Mouse (Mus musculus) NIH3T3 (cell line): ENCODE results near the gene Cers1.

Source experiments
- DNase-seq: peaks from one replicate; pipeline ENCODE4 v3.0.0-alpha.2; 2012; ENCODE audit warnings: low read depth

The Cers1 gene

DNA sequence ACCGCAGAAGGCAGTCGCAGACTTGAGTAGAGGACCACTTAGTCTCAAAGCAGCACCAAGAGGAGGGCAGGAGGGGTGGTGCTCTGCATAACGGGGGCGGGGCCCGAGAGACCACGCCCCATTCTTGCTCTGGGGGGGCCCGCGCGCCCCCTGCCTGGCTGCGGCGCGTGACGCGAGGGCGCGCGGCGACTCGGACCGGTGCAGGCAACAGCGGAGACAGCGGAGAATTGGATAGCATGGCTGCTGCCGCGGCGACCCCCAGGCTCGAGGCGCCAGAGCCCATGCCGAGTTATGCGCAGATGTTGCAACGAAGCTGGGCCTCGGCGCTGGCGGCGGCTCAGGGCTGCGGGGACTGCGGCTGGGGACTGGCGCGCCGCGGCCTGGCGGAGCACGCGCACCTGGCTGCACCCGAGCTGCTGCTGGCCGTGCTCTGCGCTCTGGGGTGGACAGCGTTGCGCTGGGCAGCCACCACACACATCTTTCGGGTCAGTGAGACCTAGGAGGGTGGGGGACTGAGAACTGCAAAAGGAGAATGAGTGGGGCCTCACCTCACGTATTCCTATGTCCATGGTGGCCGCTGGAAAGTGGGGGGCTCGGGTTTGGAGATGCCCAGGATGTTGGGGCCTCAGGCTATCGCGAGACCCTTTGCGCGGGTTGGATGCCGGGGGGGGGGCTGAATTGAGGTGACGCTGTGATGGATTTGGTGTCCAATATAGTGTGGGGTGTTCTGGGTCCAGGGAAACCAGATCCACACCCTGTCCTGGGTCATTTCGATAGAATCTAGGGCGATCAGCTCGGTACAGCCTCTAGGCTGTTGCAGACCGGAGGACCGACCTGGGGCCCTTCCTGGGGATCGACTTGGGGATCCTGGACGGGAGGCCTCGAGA lies at the start of gene Cers1:
Gene Cers1 (plus strand): TSS at position 152 of the 887 bp plus-strand sequence.
- peak; percentile 78 for DNase-seq

DNA sequence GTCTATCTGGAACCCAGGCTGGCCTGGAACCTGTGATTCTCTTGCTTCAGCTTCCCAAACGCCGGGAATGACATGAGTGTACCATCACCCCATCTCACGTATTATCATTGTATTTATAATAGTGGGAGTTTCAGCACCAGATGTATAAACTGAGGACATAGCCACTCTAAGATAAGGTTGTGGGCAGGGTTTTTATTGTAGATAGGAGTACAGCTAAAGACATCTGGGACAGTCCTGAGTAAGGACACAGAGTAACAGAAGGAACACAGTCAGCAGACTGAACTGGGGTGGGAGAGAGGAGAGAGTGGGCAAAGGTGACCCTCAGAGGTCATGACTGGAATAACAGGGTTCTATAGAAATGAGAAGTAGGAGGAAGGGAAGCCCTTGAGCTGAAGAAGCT lies 47.9 kb upstream of the Cers1 start:
- no peak for DNase-seq

- no peak for DNase-seq
These were observed 47.3 kb upstream of the Cers1 start for GRCm38 (mm10) chr8:70268311-70268710.

- DNase-seq = no peak
These were observed 46.6 kb upstream of the Cers1 start for GRCm38 (mm10) chr8:70268799-70269565.

DNA sequence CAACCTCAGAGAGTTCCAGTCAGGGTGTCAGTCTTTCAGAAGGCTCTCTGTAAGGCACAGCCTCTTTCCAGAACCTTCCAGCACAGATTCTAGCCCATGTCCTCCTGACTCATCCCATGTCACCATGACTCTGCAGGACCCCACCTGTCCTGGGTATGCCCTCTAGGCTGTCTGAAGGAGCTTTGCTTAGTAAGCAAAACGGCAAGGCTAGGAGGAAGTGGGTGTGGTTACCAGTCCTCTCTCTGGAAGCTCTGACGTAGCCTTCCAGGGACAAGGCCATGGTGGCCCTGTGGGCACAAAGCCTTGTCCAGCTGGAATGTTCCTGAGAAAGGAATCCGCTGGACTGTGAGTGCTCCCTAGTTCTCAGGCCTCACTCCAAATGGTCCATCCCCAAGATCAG lies 42.6 kb upstream of the Cers1 start:
- no peak for DNase-seq

- no peak for DNase-seq
These were observed 41.2 kb upstream of the Cers1 start for GRCm38 (mm10) chr8:70274350-70274749.

GRCm38 (mm10) chr8:70276476-70276875 lies 39.1 kb upstream of the Cers1 start:
- DNase-seq = no peak

DNA sequence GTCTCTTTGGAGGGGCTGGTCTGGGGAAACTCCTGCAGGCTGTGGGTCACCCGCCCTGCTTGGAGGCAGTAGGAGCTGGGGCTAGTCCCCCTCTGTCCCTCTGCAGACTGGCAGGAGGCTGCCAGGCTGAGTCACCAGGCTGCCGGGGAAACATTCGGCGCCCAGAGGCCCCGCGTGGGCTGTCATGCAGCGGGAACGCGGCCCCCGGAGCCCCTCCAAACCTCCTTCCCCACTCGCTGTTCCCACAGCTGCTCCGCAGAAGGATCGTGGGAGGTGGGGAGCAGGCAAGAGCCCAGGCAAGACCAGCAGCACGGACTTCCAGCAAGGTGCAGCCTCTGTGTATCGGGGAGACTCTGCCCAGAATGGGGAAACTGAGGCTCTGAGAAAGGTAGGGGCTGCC lies 37.4 kb upstream of the Cers1 start:
- no peak for DNase-seq

DNA sequence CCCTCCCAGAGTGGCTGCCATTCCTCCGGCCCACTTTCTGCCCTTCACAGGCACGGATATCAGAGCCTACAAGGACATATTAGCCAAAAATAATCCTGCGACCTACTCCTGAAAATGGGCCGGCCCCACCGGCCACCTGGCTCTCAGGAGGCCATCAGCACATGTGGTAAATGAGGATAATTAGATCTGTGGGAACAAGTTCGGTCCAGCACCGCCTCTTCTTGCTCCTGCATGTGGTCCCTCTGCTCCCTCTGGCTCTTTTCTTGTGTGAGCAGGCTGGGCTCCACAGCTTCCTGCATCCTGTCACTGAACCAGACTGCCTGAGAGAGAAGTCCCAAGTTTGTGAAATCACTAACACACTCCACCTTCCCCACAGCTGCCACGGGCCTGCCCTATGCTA lies 36.3 kb upstream of the Cers1 start:
- no peak for DNase-seq

DNA sequence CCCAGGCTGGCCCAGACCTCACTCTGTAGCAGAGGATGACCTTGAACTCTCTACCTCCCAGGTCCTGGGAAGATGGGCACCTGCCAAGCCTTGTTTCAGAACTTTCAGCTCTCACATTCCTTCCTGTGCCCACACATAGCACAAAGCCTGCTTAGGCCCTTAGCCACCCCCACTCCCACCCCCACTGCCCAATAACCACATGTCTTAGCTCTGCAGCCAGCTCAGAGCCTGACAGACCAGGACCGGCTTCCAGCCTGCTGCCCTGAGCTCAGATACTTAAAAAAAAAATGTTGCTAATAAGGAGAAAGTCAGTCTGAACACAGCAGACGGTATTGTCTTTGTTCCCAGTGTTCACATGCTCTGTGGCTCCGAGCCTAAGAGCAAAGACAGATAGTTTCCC lies 34.6 kb upstream of the Cers1 start:
- no peak for DNase-seq

GRCm38 (mm10) chr8:70282603-70283135 lies 32.9 kb upstream of the Cers1 start, which contains the start of gene Homer3:
Gene Homer3, plus strand, starts transcription at chr8:70282827.
- peak; percentile 91 for DNase-seq

DNA sequence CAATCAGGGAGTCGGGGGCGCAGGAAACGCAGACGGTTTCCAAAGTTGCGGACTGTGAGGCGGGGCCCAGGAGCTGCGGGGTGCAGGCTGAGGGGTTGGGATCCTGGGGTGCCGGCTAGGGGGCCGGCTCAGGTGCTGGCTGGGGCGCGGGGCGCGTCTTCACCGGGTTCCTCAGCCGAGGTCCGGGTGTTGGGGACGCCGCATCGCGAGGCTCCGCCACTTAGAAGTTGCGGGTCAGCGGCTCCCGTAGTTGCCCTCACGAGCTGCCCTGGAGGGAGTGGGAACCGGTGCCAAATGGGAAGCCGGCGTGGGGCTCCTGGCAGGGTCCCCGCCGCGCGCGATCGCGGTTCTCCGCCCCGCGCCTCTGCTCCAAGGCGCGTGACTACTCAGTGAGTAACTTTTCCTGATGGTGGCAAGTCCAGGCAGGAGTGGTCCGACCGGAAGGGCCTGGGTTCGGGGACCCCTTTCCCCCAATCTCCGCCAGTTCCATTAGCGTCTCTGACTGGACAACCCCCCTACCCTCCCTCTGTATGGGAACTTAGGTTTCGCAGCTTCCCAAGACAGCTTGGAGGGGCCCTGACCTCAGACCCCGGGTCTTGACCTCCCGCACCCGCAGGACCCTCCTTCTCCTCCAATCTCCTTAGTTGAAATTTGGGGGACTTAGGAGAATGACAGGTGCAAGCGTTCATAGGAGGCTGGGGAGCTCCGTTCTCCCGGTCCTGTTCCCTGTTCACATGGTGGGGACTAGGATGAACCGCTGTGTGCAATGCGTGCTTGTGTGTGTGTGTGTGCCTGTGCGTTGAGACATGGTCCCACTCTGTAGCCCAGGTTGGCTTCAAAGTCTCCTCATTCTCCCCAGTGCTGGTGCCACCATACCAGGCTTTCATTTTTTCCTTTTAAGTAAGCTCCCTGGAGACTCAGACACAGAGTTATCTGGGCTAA lies 32.2 kb upstream of the Cers1 start:
- DNase-seq = peak; percentile 57

DNA sequence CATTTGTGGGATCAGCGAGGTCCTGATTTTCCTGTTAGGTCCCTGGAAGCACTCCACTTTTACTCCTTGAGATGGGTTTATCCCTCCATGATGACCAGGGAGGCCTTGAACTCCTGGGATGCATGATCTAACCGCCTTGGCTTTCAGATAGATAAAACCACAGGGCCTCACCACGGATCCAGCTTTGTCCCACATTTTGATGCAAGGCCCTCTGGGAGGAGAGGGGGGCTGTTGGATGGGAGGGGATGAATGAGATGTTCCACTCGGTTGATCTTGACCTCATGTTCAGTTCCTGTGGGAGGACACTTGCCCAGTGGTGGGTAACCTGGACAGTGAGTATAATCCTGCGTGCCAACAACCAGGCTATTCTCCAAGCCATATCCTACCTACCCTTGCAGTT lies 31.2 kb upstream of the Cers1 start:
- no peak for DNase-seq

DNA sequence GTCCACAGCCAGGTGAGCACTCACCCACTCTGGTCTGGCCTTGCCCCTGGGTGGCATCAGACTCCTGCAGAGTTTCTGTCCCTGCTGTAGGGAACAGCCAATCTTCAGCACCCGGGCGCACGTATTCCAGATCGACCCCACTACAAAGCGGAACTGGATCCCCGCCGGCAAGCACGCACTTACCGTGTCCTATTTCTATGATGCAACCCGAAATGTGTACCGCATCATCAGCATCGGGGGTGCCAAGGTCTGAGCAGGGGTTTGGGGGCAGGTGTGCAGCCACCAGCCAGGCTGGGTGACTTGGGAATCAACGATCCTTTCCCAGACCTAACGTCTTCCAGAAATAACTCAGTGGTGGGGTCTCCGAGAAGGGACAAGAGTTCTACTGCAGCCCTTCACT lies 30.3 kb upstream of the Cers1 start:
- no peak for DNase-seq

DNA sequence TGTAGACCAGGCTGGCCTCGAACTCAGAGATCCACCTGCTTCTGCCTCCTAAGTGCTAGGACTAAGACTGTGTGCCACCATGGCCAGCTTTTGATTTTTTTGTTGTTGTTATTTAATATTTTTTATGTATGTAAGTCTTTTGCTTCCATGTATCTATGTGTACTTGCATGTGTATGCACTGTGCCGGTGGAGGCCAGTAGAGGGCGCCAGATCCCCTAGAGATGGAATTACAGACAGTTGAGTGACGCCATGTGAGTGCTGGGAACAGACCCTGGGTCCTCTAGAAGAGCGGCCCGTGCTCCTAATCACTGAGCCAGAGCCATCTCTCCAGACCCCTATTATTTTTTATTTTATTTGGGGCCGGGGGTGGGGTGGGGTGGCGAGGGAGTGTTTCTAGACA lies 28.8 kb upstream of the Cers1 start:
- peak; percentile 28 for DNase-seq

GRCm38 (mm10) chr8:70293988-70294405 lies 21.6 kb upstream of the Cers1 start:
- DNase-seq = peak; percentile 66

DNA sequence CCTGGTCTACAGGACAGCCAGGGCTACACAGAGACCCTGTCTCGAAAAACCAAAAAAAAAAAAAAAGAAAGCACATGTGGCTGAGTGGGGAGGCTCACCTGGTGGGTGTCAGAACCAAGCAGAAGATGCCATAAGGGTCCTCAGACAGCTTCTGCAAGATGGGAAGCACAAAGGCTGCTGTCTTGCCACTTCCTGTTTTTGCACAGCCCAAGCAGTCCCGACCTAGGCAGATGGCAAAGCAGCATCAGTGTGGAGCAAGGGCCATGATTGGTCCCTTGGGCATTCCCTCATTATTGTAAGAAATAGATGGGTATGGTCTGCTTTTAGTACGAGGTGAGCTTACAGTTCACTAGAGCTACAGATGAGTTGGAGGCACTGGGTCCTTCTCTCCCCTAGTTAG lies 14.7 kb upstream of the Cers1 start:
- no peak for DNase-seq

DNA sequence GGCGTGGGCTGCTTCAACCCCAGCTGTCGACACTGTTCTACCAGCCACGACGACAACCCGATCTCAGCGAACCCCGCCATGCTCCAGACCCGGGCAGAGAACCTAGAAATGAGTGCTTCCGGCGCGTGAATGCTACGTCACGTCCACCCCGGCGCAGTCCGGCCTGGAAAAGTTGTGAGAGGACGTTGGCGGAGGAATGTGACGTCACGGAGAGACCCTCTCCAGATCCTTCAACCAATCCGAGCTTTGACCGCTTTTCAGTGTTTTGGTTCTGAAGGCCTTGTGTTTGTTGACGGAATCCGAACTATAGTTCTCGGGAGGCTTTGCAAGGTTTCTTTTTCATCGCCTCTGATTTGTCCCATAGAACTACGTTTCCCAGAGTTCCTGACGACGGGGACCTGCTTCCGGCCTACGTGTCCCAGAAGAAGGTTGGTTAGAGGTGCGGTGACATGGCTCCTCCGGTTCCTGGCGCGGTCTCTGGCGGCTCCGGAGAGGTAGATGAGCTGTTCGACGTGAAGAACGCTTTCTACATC lies 13.2 kb upstream of the Cers1 start, which contains the start of the genes Ddx49 and Cope:
Gene Ddx49 (minus strand): TSS at position 132 of the 533 bp plus-strand sequence.
Gene Cope (plus strand): TSS at position 161 of the 533 bp plus-strand sequence.
- DNase-seq = peak; percentile 95

GRCm38 (mm10) chr8:70302901-70303300 lies 12.7 kb upstream of the Cers1 start:
- no peak for DNase-seq

DNA sequence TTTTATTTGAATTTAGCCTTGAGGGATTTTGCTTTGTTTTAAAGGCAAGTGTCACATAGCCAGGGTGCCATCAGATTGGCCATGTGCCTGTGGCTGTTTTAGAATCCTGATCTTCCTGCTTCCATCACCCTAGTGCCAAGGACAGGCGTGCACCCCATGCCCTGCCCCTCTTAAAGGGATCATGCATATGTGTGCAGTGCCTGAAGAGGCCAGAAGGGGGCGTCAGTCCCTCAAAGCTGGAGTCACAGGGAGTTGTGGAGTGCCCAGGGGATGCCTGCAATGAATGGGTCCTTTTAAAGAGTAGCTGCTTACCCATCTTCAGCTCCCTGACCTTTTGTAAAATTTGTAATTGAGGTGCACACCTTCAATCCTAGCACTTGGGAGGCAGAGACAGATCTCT lies 6.3 kb upstream of the Cers1 start:
- peak; percentile 69 for DNase-seq

- DNase-seq = peak; percentile 43
These were observed 2.2 kb upstream of the Cers1 start for GRCm38 (mm10) chr8:70313399-70313798.
